Mouse (Mus musculus) kidney, postnatal 0 days (tissue): Measurements from ENCODE around the gene Hnrnpll. TPM values are rescaled to one million over a fixed set of nuclear protein-coding genes. Genes with fewer than 3 reads are reported as not detected.
A peak's percentile ranks its signal among the peaks of the same experiment; 100 is the strongest.

Experiments used
- ATAC-seq: fragments of 200-750 bp; cut with Nextera tagmentation; replicated peaks from 2 replicates; pipeline ENCODE4 v1.8.0; 2017; ENCODE audit warnings: low read depth, moderate number of reproducible peaks, moderate TSS enrichment, moderate library complexity; ENCODE audit not compliant: low FRiP score
- DNase-seq: peaks from one replicate; pipeline ENCODE4 v3.0.0-alpha.2; 2016; ENCODE audit warnings: low spot score
- H3K27ac ChIP-seq: fragments of 300-500 bp; sonication (generic); 2 replicates; pipeline ENCODE4 v1.5.1; 2014; ENCODE audit warnings: mild to moderate bottlenecking
- H3K27me3 ChIP-seq: fragments of 300-500 bp; sonication (generic); 2 replicates; pipeline ENCODE4 v1.6.1; 2014; ENCODE audit warnings: low read length, mixed read lengths; ENCODE audit not compliant: insufficient read depth
- H3K36me3 ChIP-seq: fragments of 300-500 bp; sonication (generic); 2 replicates; pipeline ENCODE4 v1.6.1; 2014; ENCODE audit warnings: low read length, mixed read lengths; ENCODE audit not compliant: insufficient read depth
- H3K4me1 ChIP-seq: fragments of 300-500 bp; sonication (generic); replicated peaks from 2 replicates; pipeline ENCODE4 v1.6.1; 2014; ENCODE audit warnings: antibody characterized with exemption, low read length, mixed read lengths; ENCODE audit not compliant: insufficient read depth
- H3K4me2 ChIP-seq: fragments of 300-500 bp; sonication (generic); 2 replicates; pipeline ENCODE4 v1.6.1; 2014; ENCODE audit warnings: mild to moderate bottlenecking, low read length, moderate library complexity, mixed read lengths
- H3K4me3 ChIP-seq: fragments of 300-500 bp; sonication (generic); replicated peaks from 2 replicates; pipeline ENCODE4 v1.5.1; 2014; ENCODE audit warnings: low read depth, low read length
- H3K9ac ChIP-seq: fragments of 300-500 bp; sonication (generic); 2 replicates; pipeline ENCODE4 v1.6.1; 2014; ENCODE audit warnings: low read depth, low read length
- H3K9me3 ChIP-seq: fragments of 300-500 bp; sonication (generic); replicated peaks from 2 replicates; pipeline ENCODE4 v1.6.1; 2016; ENCODE audit warnings: low read length, inconsistent platforms, mixed read lengths
- CTCF ChIP-seq: IDR thresholded peaks from 2 replicates; pipeline ENCODE4 v1.5.1; 2016; ENCODE audit warnings: antibody characterized with exemption, low read depth, mild to moderate bottlenecking, moderate library complexity
- WGBS: fragments of 180-500 bp; shearing (Covaris S2); extraction: QIAGEN DNeasy Blood & Tissue Kit; methylation state at CpG from one replicate; pipeline ENCODE4 v1.1.7; 2014; 5-methylcytosine and 5-hydroxymethylcytosine counted together
- polyA plus RNA-seq: library from polyadenylated mRNA; unstranded; fragments of >200 nt; fragmentation: Nextera tagmentation; extraction: Ambion mirVana; gene quantifications from 2 replicates; pipeline ENCODE4 v1.2.1, GENCODE M21; 2015

Gene Hnrnpll
- polyA plus RNA-seq, 1 experiment from 2014 or later = 48.0 TPM

- peak; percentile 80 for TF ChIP-seq CTCF
- H3K36me3 ChIP-seq = peaks cover 32% of the 10 kb centered on the region
- no peak overlapping the region for H3K4me3 ChIP-seq
- no peak overlapping the region for H3K9ac ChIP-seq
- H3K4me1 ChIP-seq = no peaks in the 10 kb centered on the region
- no peaks in the 10 kb centered on the region for H3K9me3 ChIP-seq
- H3K27ac ChIP-seq = no peak overlapping the region
- H3K27me3 ChIP-seq = no peaks in the 10 kb centered on the region
- no peak overlapping the region for H3K4me2 ChIP-seq
- no peak for ATAC-seq
- WGBS = 62% methylated on average over 7 of the region's 7 CpGs
- peak; percentile 86 for DNase-seq
These were observed 13.9 kb downstream of the Hnrnpll start for GRCm38 (mm10) chr17:80048230-80048629.

GRCm38 (mm10) chr17:80041739-80042138 lies 20.4 kb downstream of the Hnrnpll start:
- 82% methylated on average over 1 of the region's 1 CpGs for WGBS

GRCm38 (mm10) chr17:80028675-80029074 lies 33.5 kb downstream of the Hnrnpll start:
- no peak for ATAC-seq
- Histone ChIP-seq H3K4me2 (no peak overlapping the region), H3K4me3 (no peak overlapping the region), H3K9me3 (no peaks in the 10 kb centered on the region), H3K9ac (no peak overlapping the region), H3K4me1 (no peaks in the 10 kb centered on the region), H3K27me3 (no peaks in the 10 kb centered on the region), H3K27ac (no peak overlapping the region), H3K36me3 (peaks cover 33% of the 10 kb centered on the region)
- 91% methylated on average over 6 of the region's 6 CpGs for WGBS
- DNase-seq = no peak
- peak; percentile 19; the same call in 1 of the 2 replicates for TF ChIP-seq CTCF

More at GRCm38 (mm10) chr17:80041739-80042138, 20.4 kb downstream of the Hnrnpll start:
- no peak overlapping the region for H3K27ac ChIP-seq
- no peaks in the 10 kb centered on the region for H3K4me1 ChIP-seq
- no peaks in the 10 kb centered on the region for H3K9me3 ChIP-seq
- no peaks in the 10 kb centered on the region for H3K27me3 ChIP-seq
- no peak overlapping the region for H3K4me2 ChIP-seq
- TF ChIP-seq CTCF = no peak
- H3K9ac ChIP-seq = no peak overlapping the region
- DNase-seq = no peak
- H3K4me3 ChIP-seq = no peak overlapping the region
- H3K36me3 ChIP-seq = peaks cover 24% of the 10 kb centered on the region
- ATAC-seq = no peak

GRCm38 (mm10) chr17:80026189-80026936 lies 35.8 kb downstream of the Hnrnpll start:
- no peaks in the 10 kb centered on the region for H3K27me3 ChIP-seq
- H3K4me1 ChIP-seq = no peaks in the 10 kb centered on the region
- H3K9ac ChIP-seq = no peak overlapping the region
- no peak for TF ChIP-seq CTCF
- DNase-seq = no peak
- peaks cover 15% of the 10 kb centered on the region; the same call in 1 of the 2 replicates for H3K36me3 ChIP-seq
- no peaks in the 10 kb centered on the region for H3K9me3 ChIP-seq
- no peak overlapping the region for H3K4me3 ChIP-seq
- H3K4me2 ChIP-seq = no peak overlapping the region
- H3K27ac ChIP-seq = no peak overlapping the region
- 95% methylated on average over 5 of the region's 5 CpGs for WGBS
- ATAC-seq = 0 out of 2 replicates have a peak, but pooled peaks have one; percentile 33

GRCm38 (mm10) chr17:80022090-80022489 lies 40.0 kb downstream of the Hnrnpll start:
- Histone ChIP-seq H3K4me3 (no peak overlapping the region), H3K4me2 (no peak overlapping the region), H3K27me3 (no peaks in the 10 kb centered on the region), H3K9me3 (no peaks in the 10 kb centered on the region), H3K9ac (no peak overlapping the region), H3K4me1 (no peaks in the 10 kb centered on the region), H3K36me3 (no peaks in the 10 kb centered on the region), H3K27ac (no peak overlapping the region)
- DNase-seq (no peak), ATAC-seq (no peak)
- WGBS = 49% methylated on average over 5 of the region's 5 CpGs
- TF ChIP-seq CTCF = no peak

GRCm38 (mm10) chr17:80020495-80020894 lies 41.6 kb downstream of the Hnrnpll start:
- H3K4me1 ChIP-seq = no peaks in the 10 kb centered on the region
- TF ChIP-seq CTCF = peak; percentile 49
- H3K4me2 ChIP-seq = no peak overlapping the region
- no peak overlapping the region for H3K9ac ChIP-seq
- ATAC-seq = no peak
- no peaks in the 10 kb centered on the region for H3K9me3 ChIP-seq
- no peaks in the 10 kb centered on the region for H3K36me3 ChIP-seq
- H3K27ac ChIP-seq = no peak overlapping the region
- no peak for DNase-seq
- 84% methylated on average over 2 of the region's 2 CpGs for WGBS
- H3K27me3 ChIP-seq = no peaks in the 10 kb centered on the region
- no peak overlapping the region for H3K4me3 ChIP-seq
